Mouse (Mus musculus) ovary, postnatal 14 days (tissue): ENCODE measurements at regions not wholly inside any gene's neighbourhood (a gene's known extent, or its start where the extent isn't known, plus 50 kb on each side); places are given as distances from the start of the nearest gene placed in this dataset.

ENCODE experiments used
- DNase-seq: peaks from one replicate; pipeline ENCODE4 v3.0.0; 2022; ENCODE audit warnings: low spot score

GRCm38 (mm10) chr15:103627085-103627484, 62.2 kb upstream of the Glycam1 start:
- peak; percentile 1 for DNase-seq
